Mouse (Mus musculus) E14TG2a.4 (cell line): ENCODE measurements at regions not wholly inside any gene's neighbourhood (a gene's known extent, or its start where the extent isn't known, plus 50 kb on each side); places are given as distances from the start of the nearest gene placed in this dataset.

ENCODE experiments used
- H3K27me3 ChIP-seq: 2 replicates; pipeline ENCODE4 v1.6.1; 2014; ENCODE audit warnings: low read length, control low read depth; ENCODE audit not compliant: insufficient read depth
- H3K36me3 ChIP-seq: 2 replicates; pipeline ENCODE4 v1.6.1; 2014; ENCODE audit warnings: low read length, control low read depth; ENCODE audit not compliant: insufficient read depth
- H3K4me1 ChIP-seq: replicated peaks from 2 replicates; pipeline ENCODE4 v1.6.1; 2014; ENCODE audit warnings: low read depth, low read length, control low read depth
- H3K4me3 ChIP-seq: replicated peaks from 2 replicates; pipeline ENCODE4 v1.5.1; 2014; ENCODE audit warnings: mild to moderate bottlenecking, low read length
- H3K9me3 ChIP-seq: 2 replicates; pipeline ENCODE4 v1.6.1; 2014; ENCODE audit warnings: low read length, control low read depth
- CTCF ChIP-seq: conservative IDR thresholded peaks from 2 replicates; pipeline ENCODE4 v1.5.1; 2014; ENCODE audit warnings: low read length
- NANOG ChIP-seq: IDR thresholded peaks from 2 replicates; pipeline ENCODE4 v1.6.1; 2014; ENCODE audit warnings: borderline replicate concordance, low read length, mixed read lengths
- POU5F1 ChIP-seq: IDR thresholded peaks from 2 replicates; pipeline ENCODE4 v1.6.1; 2014; ENCODE audit warnings: low read length, borderline replicate concordance

GRCm38 (mm10) chr1:155488966-155489661 lies 68.8 kb upstream of the Acbd6 start:
- H3K4me3 ChIP-seq = no peak overlapping the region
- TF ChIP-seq CTCF (no peak), POU5F1 (no peak), NANOG (no peak)
- no peaks in the 10 kb centered on the region for H3K36me3 ChIP-seq
- H3K4me1 ChIP-seq = peaks cover 34% of the 10 kb centered on the region
- no peaks in the 10 kb centered on the region for H3K9me3 ChIP-seq
- no peaks in the 10 kb centered on the region; the same call in 1 of the 2 replicates for H3K27me3 ChIP-seq

DNA sequence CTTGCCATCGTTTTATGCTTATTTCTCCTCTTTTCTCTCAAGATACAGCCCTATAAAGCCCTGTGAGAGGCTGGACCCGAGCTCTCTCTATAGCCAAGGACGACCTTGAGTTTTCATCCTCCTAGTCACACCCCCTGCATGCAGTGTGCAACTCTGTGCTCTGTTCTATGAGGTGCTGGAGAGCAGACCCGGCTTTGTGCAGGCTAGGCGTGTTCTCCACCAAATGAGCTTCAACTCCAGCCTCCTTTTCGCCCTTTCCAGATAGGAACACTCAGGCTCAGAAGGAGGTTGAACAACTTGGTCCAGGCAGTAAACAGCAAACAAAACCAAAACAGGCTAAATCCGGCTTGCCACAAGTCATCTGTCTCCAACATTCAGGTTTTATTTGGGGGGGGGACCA lies 67.8 kb upstream of the Acbd6 start:
- Histone ChIP-seq H3K27me3 (no peaks in the 10 kb centered on the region; the same call in 1 of the 2 replicates), H3K4me3 (no peak overlapping the region), H3K9me3 (no peaks in the 10 kb centered on the region), H3K4me1 (peaks cover 28% of the 10 kb centered on the region), H3K36me3 (no peaks in the 10 kb centered on the region)
- no peak for TF ChIP-seq CTCF
- no peak for TF ChIP-seq POU5F1
- TF ChIP-seq NANOG = no peak

DNA sequence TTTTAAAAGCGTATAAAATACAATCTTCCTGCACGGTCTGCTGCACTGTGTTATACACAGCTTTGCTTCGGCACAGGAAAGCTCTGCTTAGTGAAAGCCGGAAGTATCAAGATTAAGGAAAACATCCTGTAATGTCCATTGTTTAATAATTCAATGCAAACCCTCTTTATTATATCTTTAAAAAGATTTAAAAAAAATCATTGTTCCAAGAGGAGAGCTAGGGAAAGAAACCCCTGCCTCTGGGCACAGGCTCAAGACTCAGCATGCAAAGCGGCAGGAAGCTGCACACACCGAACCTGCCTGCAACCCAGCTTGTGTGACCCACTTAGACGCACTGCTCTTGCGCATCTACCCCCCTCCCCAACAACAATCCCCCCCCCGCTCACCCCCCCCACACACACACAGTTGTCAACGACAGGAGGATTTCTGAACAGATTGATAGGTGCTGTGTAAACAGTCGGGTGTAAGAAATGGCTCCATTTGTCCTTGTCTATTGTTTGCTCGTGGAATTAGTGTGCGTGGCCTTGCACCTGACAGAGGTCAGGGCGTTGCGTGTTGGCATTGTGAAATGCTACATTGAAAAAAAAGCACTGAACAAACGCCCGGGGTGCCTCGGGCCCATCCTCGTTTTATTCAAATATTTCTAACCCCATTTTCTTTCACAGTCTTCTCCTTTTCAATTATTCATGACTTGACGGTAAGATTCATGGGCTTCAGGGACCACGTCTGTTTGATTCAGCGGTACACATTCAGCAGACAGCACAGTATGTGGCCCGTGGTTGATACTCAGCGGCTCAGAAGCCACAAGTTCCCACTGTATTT lies 66.5 kb upstream of the Acbd6 start:
- H3K27me3 ChIP-seq = no peaks in the 10 kb centered on the region; the same call in 1 of the 2 replicates
- H3K4me1 ChIP-seq = peaks cover 28% of the 10 kb centered on the region
- H3K36me3 ChIP-seq = no peaks in the 10 kb centered on the region
- TF ChIP-seq CTCF (no peak), NANOG (no peak), POU5F1 (no peak)
- no peaks in the 10 kb centered on the region for H3K9me3 ChIP-seq
- H3K4me3 ChIP-seq = 0 out of 2 replicates have a peak overlapping the region, but pooled peaks have one; percentile 17

DNA sequence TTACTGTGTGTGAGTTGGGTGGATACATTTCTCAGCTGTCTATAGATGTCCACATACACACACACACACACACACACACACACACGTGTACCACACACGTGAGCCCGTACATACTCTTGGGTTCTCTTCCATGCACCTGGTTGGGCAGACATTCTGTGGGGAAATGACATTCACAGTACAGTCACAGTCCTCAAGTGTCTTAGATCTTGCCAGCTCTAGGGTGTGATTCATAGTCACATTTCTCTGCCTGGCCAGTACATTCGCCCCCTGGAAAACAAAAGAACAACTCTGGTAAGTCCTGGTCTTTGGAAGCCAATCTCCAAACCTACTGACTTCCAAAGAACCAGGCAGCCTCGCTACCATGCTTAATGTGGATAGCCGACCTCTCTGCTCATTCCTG lies 64.6 kb upstream of the Acbd6 start:
- TF ChIP-seq NANOG = no peak
- TF ChIP-seq POU5F1 = no peak
- no peak for TF ChIP-seq CTCF
- H3K4me3 ChIP-seq = no peak overlapping the region
- no peaks in the 10 kb centered on the region for H3K9me3 ChIP-seq
- no peaks in the 10 kb centered on the region; the same call in 1 of the 2 replicates for H3K27me3 ChIP-seq
- no peaks in the 10 kb centered on the region for H3K36me3 ChIP-seq
- peaks cover 28% of the 10 kb centered on the region for H3K4me1 ChIP-seq

DNA sequence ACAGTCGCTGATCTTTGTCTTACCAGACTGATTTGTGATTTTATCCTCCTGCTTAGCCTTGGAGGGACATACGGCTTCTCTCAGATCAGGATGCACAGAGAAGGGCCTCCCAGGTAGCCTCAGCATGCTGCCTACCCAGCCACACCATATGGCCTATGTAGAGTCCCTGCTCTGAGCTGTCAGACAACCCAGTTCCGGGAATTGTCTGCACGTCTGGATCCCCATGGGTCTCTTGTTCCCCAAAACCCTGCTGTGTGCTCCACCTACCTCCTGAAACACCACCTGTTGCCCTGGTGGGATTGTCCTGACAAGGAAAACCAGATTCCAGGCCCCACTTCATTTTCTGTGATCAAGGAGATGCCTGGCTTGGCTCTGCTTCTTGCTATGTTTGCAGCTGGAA lies 64.1 kb upstream of the Acbd6 start:
- Histone ChIP-seq H3K36me3 (no peaks in the 10 kb centered on the region), H3K27me3 (no peaks in the 10 kb centered on the region; the same call in 1 of the 2 replicates), H3K4me1 (peaks cover 24% of the 10 kb centered on the region), H3K9me3 (no peaks in the 10 kb centered on the region), H3K4me3 (no peak overlapping the region)
- TF ChIP-seq CTCF = no peak
- TF ChIP-seq POU5F1 = no peak
- TF ChIP-seq NANOG = no peak

- Histone ChIP-seq H3K36me3 (no peaks in the 10 kb centered on the region), H3K4me1 (peaks cover 21% of the 10 kb centered on the region), H3K4me3 (no peak overlapping the region), H3K9me3 (no peaks in the 10 kb centered on the region), H3K27me3 (no peaks in the 10 kb centered on the region; the same call in 1 of the 2 replicates)
- TF ChIP-seq NANOG (no peak), POU5F1 (no peak), CTCF (no peak)
Measured at GRCm38 (mm10) chr1:155494347-155494746, 63.6 kb upstream of the Acbd6 start.

- Histone ChIP-seq H3K36me3 (no peaks in the 10 kb centered on the region), H3K4me1 (no peaks in the 10 kb centered on the region; the same call in 1 of the 2 replicates), H3K4me3 (no peak overlapping the region), H3K9me3 (no peaks in the 10 kb centered on the region), H3K27me3 (no peaks in the 10 kb centered on the region)
- no peak for TF ChIP-seq NANOG
Measured at GRCm38 (mm10) chr1:155499735-155500134, 58.2 kb upstream of the Acbd6 start.

DNA sequence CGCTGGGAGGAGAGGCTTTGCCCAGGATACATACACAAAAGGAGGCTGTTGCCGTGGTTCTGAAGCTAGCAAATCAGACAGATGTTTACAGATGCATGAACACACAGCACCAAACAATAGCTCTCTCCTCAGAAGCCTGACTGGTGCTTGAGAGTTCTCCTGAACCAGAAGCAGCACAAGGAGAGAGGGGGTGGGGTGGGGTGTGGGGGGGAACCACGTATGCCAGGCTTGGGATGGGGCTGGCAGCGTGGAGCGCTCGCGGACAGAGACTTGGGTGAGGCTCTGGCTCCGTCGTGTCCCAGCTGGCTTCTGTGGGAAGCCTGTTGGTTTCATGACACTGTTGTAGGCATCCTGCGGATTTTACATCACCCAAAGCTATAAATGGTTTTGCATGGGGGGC lies 55.1 kb upstream of the Acbd6 start:
- no peaks in the 10 kb centered on the region for H3K36me3 ChIP-seq
- no peak overlapping the region for H3K4me3 ChIP-seq
- no peak for TF ChIP-seq POU5F1
- no peak for TF ChIP-seq NANOG
- no peak for TF ChIP-seq CTCF
- H3K9me3 ChIP-seq = no peaks in the 10 kb centered on the region
- H3K27me3 ChIP-seq = no peaks in the 10 kb centered on the region
- H3K4me1 ChIP-seq = no peaks in the 10 kb centered on the region; the same call in 1 of the 2 replicates
